Mouse (Mus musculus) frontal cortex, adult 2 months (tissue): ENCODE data around the gene Bloc1s2. TPM values are rescaled to one million over a fixed set of nuclear protein-coding genes. Genes with fewer than 3 reads are reported as not detected.

Experiments
- DNase-seq, 2 experiments: peaks; one replicate each; pipeline ENCODE4 v3.0.0; 2022; ENCODE audit warnings: low spot score in 1 of 2; ENCODE audit errors: extremely low spot score in 1 of 2
- polyA plus RNA-seq: library from polyadenylated mRNA; depleted of rRNA; stranded (reverse); fragments of >200 nt; gene quantifications from 2 replicates; pipeline ENCODE4 v1.2.3, GENCODE M21; 2012; rRNA removed

Gene Bloc1s2
- polyA plus RNA-seq: 77.2 and 82.6 TPM in 2 replicates

GRCm38 (mm10) chr19:44145702-44146567 lies at the start of gene Bloc1s2:
Gene Bloc1s2, minus strand, starts transcription at chr19:44146446.
- peak; percentile 76 to 93 for DNase-seq

DNA sequence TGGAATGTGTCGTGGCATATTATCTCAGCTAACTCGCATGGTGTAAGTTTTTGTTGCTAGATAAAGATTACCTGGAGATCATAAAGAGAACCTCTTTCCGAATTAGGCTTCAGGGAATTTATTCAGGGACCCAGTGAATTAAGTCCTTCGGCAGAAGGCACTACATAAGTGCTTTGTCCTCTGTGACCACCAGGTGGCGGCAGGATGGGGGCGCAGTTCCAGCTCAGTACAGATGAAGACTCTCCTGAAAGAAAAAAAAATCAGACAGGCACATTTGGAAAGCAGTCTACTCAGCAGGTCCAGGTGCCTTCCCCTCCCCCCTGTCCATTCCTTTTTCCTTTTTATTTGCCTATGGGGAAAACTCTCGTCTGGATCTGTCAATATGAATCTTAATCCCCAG lies 48.9 kb upstream of the Bloc1s2 start:
- peak; percentile 14 to 85 for DNase-seq

GRCm38 (mm10) chr19:44193906-44194305 lies 47.7 kb upstream of the Bloc1s2 start:
- DNase-seq: no peak

GRCm38 (mm10) chr19:44192342-44192741 lies 46.1 kb upstream of the Bloc1s2 start, which contains the start of gene Pkd2l1:
Gene Pkd2l1, minus strand, starts transcription at chr19:44192442.
- no peak for DNase-seq

DNA sequence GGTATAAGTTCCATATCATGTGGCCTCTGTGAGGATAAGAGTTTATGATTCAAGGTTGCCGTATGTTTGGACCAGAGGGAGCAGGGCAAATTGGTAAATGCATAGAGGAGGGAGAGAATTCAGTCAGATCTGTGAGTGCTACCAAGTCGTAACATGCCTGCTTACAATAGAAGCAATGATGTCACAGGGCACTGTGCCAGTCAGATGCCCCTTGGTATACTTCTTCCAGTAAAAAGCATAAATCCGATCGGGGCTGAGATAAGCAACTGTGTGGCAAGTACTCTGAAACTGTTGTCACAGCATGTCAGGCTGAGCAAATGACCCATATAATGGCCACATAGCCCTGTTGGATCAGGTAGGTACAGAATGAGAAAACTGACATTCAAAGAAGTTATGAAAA lies 42.8 kb upstream of the Bloc1s2 start:
- DNase-seq: no peak

DNA sequence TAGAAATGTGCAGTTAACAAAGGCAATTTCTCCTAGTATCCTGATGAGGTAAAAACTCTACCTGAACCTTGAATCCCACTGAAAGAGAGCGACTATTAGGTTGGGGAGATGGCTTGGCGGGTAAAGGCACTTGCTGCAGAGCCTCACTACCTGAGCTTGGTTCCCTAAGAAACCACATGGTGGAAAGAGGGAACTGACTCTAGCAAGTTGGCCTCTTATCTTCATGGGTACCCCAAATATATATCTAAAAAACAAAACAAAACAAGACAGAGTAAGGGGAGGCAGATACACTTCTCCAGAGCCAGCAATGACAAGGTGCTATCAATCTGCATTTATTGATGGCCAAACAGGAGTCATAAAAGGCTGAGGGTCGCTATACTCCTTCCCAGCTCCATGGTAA lies 37.7 kb upstream of the Bloc1s2 start:
- no peak for DNase-seq

DNA sequence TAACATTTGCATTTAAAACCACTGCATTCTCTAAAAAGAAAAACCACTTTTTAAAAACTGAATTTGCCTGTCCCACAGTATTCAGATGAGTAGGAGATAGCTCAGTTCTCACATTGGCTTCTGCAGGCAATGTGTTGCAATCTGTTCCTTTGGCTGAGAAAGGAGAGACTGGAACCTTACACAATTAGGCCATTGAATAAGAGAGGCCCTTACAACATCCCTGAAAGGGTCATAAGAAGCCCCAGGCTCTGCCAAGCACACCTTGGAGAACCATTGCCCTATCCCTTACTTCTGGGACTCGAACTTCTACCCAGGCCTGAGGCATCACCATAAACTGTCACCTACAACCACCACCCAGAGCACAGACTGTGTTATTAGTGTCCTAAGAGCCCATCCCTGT lies 34.3 kb upstream of the Bloc1s2 start:
- no peak for DNase-seq

DNA sequence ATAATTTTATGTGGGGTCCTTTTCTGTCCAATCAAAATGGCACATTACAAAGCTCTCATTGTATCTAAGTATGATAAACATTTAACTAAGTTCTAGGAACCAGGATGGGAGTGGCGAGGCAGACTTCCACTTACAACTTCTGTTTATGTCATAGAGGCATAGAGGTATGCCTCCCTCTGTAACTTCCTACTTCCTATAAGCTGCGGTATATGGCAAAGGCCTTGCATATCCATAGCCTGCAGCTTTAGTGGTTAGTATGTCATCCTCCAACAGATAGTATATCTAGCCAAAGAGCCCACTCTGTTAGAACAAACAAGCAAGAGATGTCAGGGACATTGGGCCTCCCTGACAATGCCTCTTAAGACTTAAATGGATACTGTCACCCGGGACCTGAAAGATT lies 30.5 kb upstream of the Bloc1s2 start:
- DNase-seq: no peak

- no peak for DNase-seq
Measured at GRCm38 (mm10) chr19:44174835-44175234, 28.6 kb upstream of the Bloc1s2 start.

DNA sequence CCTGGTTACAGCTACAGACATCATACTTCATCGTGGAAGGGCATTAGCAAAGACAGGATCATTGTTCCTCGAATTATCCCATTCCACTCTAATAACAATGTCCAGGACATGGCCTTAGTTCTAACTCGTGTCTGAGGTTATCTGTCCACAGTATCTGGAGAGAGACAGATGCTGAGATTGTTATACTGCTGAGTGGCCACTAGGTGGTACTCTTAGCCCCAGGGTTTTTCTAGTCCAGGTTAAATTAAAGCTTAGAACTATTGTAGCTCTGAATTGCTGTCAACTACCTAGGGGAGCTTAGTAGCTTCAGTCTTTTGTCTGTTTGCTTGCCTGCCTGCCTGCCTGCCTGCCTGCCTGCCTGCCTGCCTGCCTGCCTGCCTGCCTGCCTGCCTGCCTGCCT lies 15.3 kb upstream of the Bloc1s2 start:
- peak in 1 of 2 experiments; percentile 48 for DNase-seq

DNA sequence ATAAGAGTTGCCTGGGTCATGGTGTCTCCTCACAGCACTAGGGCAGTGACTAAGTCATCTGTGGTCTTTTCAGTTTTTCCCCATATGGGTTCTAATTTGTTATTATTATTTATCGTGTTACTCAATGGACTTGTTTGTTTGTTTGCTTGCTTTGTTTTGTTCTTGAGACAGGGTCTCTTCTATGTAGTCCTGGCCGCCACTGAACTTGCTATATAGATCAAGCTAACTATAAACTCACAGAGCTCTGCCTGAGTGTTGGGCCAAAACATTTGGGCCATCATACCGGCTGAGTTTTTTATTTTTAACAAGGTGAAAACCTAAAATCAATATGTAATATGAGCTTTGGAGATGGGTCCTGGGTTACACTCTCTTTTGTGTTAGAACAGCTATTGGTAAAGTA lies 13.1 kb upstream of the Bloc1s2 start:
- DNase-seq: no peak

DNA sequence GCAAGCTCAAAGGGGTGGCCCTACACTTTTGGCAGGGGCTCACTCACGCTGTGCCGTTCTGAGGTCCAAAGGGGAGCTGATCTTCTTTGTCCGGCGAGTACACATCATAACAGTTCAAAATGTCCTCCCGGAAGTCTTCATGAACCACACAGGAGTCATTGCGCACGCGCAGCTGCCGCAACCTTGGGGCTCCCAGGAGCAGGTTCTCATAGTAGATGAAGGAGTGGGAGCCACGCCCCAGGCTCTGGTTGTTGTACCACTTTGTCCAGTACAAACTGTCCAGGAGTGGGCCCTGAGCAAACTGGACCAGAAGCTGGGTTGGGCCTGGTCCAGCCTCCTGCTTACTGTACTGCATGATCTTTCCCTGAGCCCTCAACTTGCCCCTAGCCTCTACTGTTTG lies 10.8 kb upstream of the Bloc1s2 start:
- no peak for DNase-seq

GRCm38 (mm10) chr19:44153781-44154180 lies 7.5 kb upstream of the Bloc1s2 start:
- no peak for DNase-seq

DNA sequence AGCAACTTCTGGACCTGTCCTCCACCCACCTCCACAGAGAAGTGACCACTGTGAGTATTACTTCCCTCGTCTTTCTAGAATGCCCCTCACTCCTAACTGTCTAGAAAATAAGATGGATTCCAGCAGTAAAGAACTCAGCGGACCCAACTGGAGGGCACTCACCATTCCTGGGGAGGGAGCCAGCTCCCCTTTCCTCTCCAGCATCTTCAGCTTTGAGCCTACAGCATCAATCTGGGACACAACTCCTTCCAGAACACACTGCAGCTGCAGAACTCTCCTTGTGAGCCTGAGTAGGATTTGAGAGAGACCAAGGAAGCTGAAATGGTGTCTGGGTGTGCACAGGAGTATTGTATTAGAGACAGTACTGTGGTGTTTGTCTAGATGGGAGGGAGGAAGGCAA lies 2.7 kb upstream of the Bloc1s2 start:
- DNase-seq: no peak

GRCm38 (mm10) chr19:44148345-44148744 lies 2.1 kb upstream of the Bloc1s2 start:
- DNase-seq: no peak

DNA sequence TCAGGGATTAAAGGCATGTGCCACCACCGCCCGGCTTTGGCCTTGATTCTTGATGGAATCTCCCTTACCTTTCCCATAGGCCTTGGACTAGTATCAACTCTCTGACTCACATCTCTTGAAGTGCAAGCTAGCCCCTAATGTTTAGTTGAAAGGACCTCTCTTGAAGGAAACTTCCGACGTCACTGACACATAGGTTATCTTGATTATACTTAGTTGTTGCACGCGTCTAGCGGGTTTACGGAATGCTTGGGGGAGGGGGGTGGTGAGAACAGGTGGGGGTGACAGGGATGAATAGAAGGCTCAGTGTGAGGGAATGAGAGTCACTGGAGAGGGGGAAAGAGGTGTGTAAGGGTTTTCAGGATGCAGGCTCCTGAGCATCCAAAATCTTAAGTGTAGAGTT lies 705 bp upstream of the Bloc1s2 start:
- no peak for DNase-seq

DNA sequence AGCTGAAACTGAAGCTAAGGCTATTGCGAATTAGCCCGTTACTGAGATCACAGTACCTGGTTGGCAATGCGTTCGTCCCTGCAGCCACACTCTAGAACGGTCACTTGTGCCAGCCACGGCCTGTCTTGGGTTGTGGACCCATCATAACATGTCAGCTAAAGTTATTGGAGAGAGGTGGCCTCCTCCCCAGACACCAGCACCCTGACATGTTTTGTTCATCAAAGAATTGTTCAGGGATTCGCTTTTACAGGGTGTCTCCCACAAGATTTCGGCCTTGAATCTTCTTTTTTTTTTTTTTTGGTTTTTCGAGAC lies 278 bp upstream of the Bloc1s2 start:
- DNase-seq: no peak

DNA sequence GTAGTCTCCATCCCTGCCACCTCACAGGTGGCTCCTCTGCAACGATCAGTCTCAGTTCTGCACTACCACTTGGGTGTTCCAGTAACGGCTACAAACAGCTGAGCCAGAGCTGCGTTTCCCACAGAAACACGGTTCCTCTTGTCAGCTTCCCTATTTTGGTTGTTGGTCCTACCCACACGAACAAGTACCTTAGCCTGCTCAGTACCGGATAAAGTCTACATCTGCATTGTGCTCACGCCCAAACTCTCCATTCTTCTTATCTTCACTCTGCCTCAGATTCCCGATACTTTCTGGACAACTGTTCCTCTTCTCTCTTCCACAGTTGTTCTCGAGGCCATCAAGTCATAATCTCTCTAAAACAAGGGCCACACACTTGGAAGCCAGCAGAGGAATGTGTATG lies 1.9 kb downstream of the Bloc1s2 start:
- no peak for DNase-seq

- no peak for DNase-seq
Measured at GRCm38 (mm10) chr19:44135960-44136485, 10.2 kb downstream of the Bloc1s2 start.

GRCm38 (mm10) chr19:44135072-44135959 lies 10.9 kb downstream of the Bloc1s2 start, which contains the start of gene Cwf19l1:
Gene Cwf19l1, minus strand, starts transcription at chr19:44135876.
- peak; percentile 73 to 92 for DNase-seq

- no peak for DNase-seq
Measured at GRCm38 (mm10) chr19:44132917-44133316, 13.3 kb downstream of the Bloc1s2 start.
